Mouse (Mus musculus) cerebellum, adult 11-12 months (tissue): ENCODE results near the gene Ercc2.

Experiments
- DNase-seq: peaks from one replicate; pipeline ENCODE4 v3.0.0; 2022

Ercc2 gene

GRCm38 (mm10) chr7:19381377-19382165, at the start of gene Ercc2:
Gene Ercc2, plus strand, starts transcription at chr7:19382010.
- DNase-seq, result peak; percentile 97

- DNase-seq, result peak; percentile 73
Observed at GRCm38 (mm10) chr7:19332709-19333352, 49.0 kb upstream of the Ercc2 start.

- DNase-seq, result no peak
Observed at GRCm38 (mm10) chr7:19335583-19335982, 46.2 kb upstream of the Ercc2 start.

- no peak for DNase-seq
Observed at GRCm38 (mm10) chr7:19337122-19337521, 44.7 kb upstream of the Ercc2 start.

- no peak for DNase-seq
Observed at GRCm38 (mm10) chr7:19338060-19338459, 43.8 kb upstream of the Ercc2 start.

- no peak for DNase-seq
Observed at GRCm38 (mm10) chr7:19338596-19338995, 43.2 kb upstream of the Ercc2 start.

GRCm38 (mm10) chr7:19341250-19341649, 40.6 kb upstream of the Ercc2 start:
- no peak for DNase-seq

GRCm38 (mm10) chr7:19341761-19342409, 39.9 kb upstream of the Ercc2 start:
- no peak for DNase-seq

GRCm38 (mm10) chr7:19342481-19343027, 39.3 kb upstream of the Ercc2 start:
- peak; percentile 86 for DNase-seq

- peak; percentile 66 for DNase-seq
Observed at GRCm38 (mm10) chr7:19343210-19343808, 38.5 kb upstream of the Ercc2 start.

- DNase-seq, result peak; percentile 59
Observed at GRCm38 (mm10) chr7:19344237-19344847, 37.5 kb upstream of the Ercc2 start, which contains the start of gene Ercc1. Gene Ercc1, plus strand, starts transcription at chr7:19344778.

GRCm38 (mm10) chr7:19344938-19345471, 36.8 kb upstream of the Ercc2 start:
- DNase-seq, result peak; percentile 98

GRCm38 (mm10) chr7:19349188-19349915, 32.5 kb upstream of the Ercc2 start:
- DNase-seq, result no peak

- no peak for DNase-seq
Observed at GRCm38 (mm10) chr7:19350221-19350620, 31.6 kb upstream of the Ercc2 start.

- DNase-seq, result no peak
Observed at GRCm38 (mm10) chr7:19354991-19355390, 26.8 kb upstream of the Ercc2 start.

- no peak for DNase-seq
Observed at GRCm38 (mm10) chr7:19356311-19356710, 25.5 kb upstream of the Ercc2 start.

GRCm38 (mm10) chr7:19357381-19358375, 24.1 kb upstream of the Ercc2 start:
- peak; percentile 53 for DNase-seq

- DNase-seq, result peak; percentile 46
Observed at GRCm38 (mm10) chr7:19358634-19359033, 23.2 kb upstream of the Ercc2 start.

GRCm38 (mm10) chr7:19359299-19359891, 22.4 kb upstream of the Ercc2 start, which contains the start of the genes Cd3eap and Ppp1r13l:
Gene Cd3eap, minus strand, starts transcription at chr7:19359483.
Gene Ppp1r13l, plus strand, starts transcription at chr7:19359749.
- DNase-seq, result peak; percentile 89
